Mouse (Mus musculus): ENCODE data around the gene Prr5. TPM values are rescaled to one million over a fixed set of nuclear protein-coding genes. Genes with fewer than 3 reads are reported as not detected.
A peak's percentile ranks its signal among the peaks of the same experiment; 100 is the strongest.

Gene Prr5
- polyA plus RNA-seq (2014; fragmentation: Nextera tagmentation; extraction: Ambion mirVana), result 18.0 and 19.9 TPM in 2 replicates

GRCm38 (mm10) chr15:84668938-84669747, at the start of gene Prr5:
TSS of gene Prr5 (plus strand) at chr15:84669620.
- no peak for ATAC-seq (replicated peaks; ENCODE audit: insufficient number of reproducible peaks, low FRiP score, low TSS enrichment)
- H3K9ac ChIP-seq (ENCODE audit: low read depth, low read length), result no peak within 1 kb of the TSS
- H3K9me3 ChIP-seq (replicated peaks; ENCODE audit: control insufficient read depth, low read length), result no peaks in the 10 kb centered on the region
- H3K4me3 ChIP-seq (ENCODE audit: low read depth, low read length), result no peak within 1 kb of the TSS
- H3K27me3 ChIP-seq (ENCODE audit: control insufficient read depth, insufficient read depth, low read length), result peaks cover 3% of the 10 kb centered on the region
- H3K36me3 ChIP-seq (ENCODE audit: control insufficient read depth, insufficient read depth, low read length), result no peaks in the 10 kb centered on the region
- peaks cover 11% of the 10 kb centered on the region for H3K4me1 ChIP-seq (ENCODE audit: control insufficient read depth, insufficient read depth, low read length)
- no peak within 1 kb of the TSS for H3K27ac ChIP-seq (ENCODE audit: low read depth, low read length)
- WGBS (ENCODE audit: insufficient replicate concordance), result 65% methylated on average over 14 of the region's 14 CpGs
- no peak within 1 kb of the TSS for H3K4me2 ChIP-seq

- peaks cover 30% of the 10 kb centered on the region for H3K27me3 ChIP-seq (ENCODE audit: control insufficient read depth, insufficient read depth, low read length)
- ATAC-seq (replicated peaks; ENCODE audit: insufficient number of reproducible peaks, low FRiP score, low TSS enrichment), result no peak
Observed at GRCm38 (mm10) chr15:84620028-84620427, 49.4 kb upstream of the Prr5 start.

GRCm38 (mm10) chr15:84621722-84622428, 47.5 kb upstream of the Prr5 start:
- H3K4me1 ChIP-seq (ENCODE audit: control insufficient read depth, insufficient read depth, low read length), result peaks cover 11% of the 10 kb centered on the region
- no peak for ATAC-seq (replicated peaks; ENCODE audit: insufficient number of reproducible peaks, low FRiP score, low TSS enrichment)
- H3K9me3 ChIP-seq (replicated peaks; ENCODE audit: control insufficient read depth, low read length), result no peaks in the 10 kb centered on the region; the same call in 1 of the 2 replicates
- no peak overlapping the region for H3K4me2 ChIP-seq
- peaks cover 21% of the 10 kb centered on the region for H3K27me3 ChIP-seq (ENCODE audit: control insufficient read depth, insufficient read depth, low read length)
- H3K4me3 ChIP-seq (ENCODE audit: low read depth, low read length), result no peak overlapping the region
- WGBS (ENCODE audit: insufficient replicate concordance), result 26% methylated on average over 14 of the region's 14 CpGs
- no peak overlapping the region for H3K27ac ChIP-seq (ENCODE audit: low read depth, low read length)
- H3K9ac ChIP-seq (ENCODE audit: low read depth, low read length), result no peak overlapping the region
- no peaks in the 10 kb centered on the region for H3K36me3 ChIP-seq (ENCODE audit: control insufficient read depth, insufficient read depth, low read length)

More at GRCm38 (mm10) chr15:84620028-84620427, 49.4 kb upstream of the Prr5 start:
- Histone ChIP-seq H3K36me3 (ENCODE audit: control insufficient read depth, insufficient read depth, low read length) (no peaks in the 10 kb centered on the region), H3K9ac (ENCODE audit: low read depth, low read length) (no peak overlapping the region), H3K4me1 (ENCODE audit: control insufficient read depth, insufficient read depth, low read length) (peaks cover 4% of the 10 kb centered on the region), H3K9me3 (replicated peaks; ENCODE audit: control insufficient read depth, low read length) (no peaks in the 10 kb centered on the region; the same call in 1 of the 2 replicates), H3K4me3 (ENCODE audit: low read depth, low read length) (no peak overlapping the region), H3K27ac (ENCODE audit: low read depth, low read length) (no peak overlapping the region), H3K4me2 (no peak overlapping the region)
- 65% methylated on average over 3 of the region's 3 CpGs for WGBS (ENCODE audit: insufficient replicate concordance)

GRCm38 (mm10) chr15:84624870-84625269, 44.5 kb upstream of the Prr5 start:
- 44% methylated on average over 9 of the region's 9 CpGs for WGBS (ENCODE audit: insufficient replicate concordance)
- H3K9ac ChIP-seq (ENCODE audit: low read depth, low read length), result no peak overlapping the region
- no peak overlapping the region for H3K4me2 ChIP-seq
- H3K27ac ChIP-seq (ENCODE audit: low read depth, low read length), result no peak overlapping the region
- H3K4me1 ChIP-seq (ENCODE audit: control insufficient read depth, insufficient read depth, low read length), result peaks cover 11% of the 10 kb centered on the region
- H3K9me3 ChIP-seq (replicated peaks; ENCODE audit: control insufficient read depth, low read length), result no peaks in the 10 kb centered on the region
- no peak for ATAC-seq (replicated peaks; ENCODE audit: insufficient number of reproducible peaks, low FRiP score, low TSS enrichment)
- H3K36me3 ChIP-seq (ENCODE audit: control insufficient read depth, insufficient read depth, low read length), result no peaks in the 10 kb centered on the region
- H3K4me3 ChIP-seq (ENCODE audit: low read depth, low read length), result no peak overlapping the region
- peaks cover 25% of the 10 kb centered on the region for H3K27me3 ChIP-seq (ENCODE audit: control insufficient read depth, insufficient read depth, low read length)

GRCm38 (mm10) chr15:84625712-84626414, 43.6 kb upstream of the Prr5 start:
- H3K36me3 ChIP-seq (ENCODE audit: control insufficient read depth, insufficient read depth, low read length), result no peaks in the 10 kb centered on the region
- no peaks in the 10 kb centered on the region for H3K9me3 ChIP-seq (replicated peaks; ENCODE audit: control insufficient read depth, low read length)
- ATAC-seq (replicated peaks; ENCODE audit: insufficient number of reproducible peaks, low FRiP score, low TSS enrichment), result peak; percentile 41; the same call in 1 of the 2 replicates
- WGBS (ENCODE audit: insufficient replicate concordance), result 42% methylated on average over 6 of the region's 6 CpGs
- H3K4me1 ChIP-seq (ENCODE audit: control insufficient read depth, insufficient read depth, low read length), result peaks cover 11% of the 10 kb centered on the region
- no peak overlapping the region for H3K4me2 ChIP-seq
- H3K9ac ChIP-seq (ENCODE audit: low read depth, low read length), result no peak overlapping the region
- H3K27me3 ChIP-seq (ENCODE audit: control insufficient read depth, insufficient read depth, low read length), result peaks cover 25% of the 10 kb centered on the region
- H3K4me3 ChIP-seq (ENCODE audit: low read depth, low read length), result no peak overlapping the region
- H3K27ac ChIP-seq (ENCODE audit: low read depth, low read length), result no peak overlapping the region

GRCm38 (mm10) chr15:84627308-84627707, 42.1 kb upstream of the Prr5 start:
- no peak overlapping the region for H3K4me2 ChIP-seq
- ATAC-seq (replicated peaks; ENCODE audit: insufficient number of reproducible peaks, low FRiP score, low TSS enrichment), result no peak
- H3K36me3 ChIP-seq (ENCODE audit: control insufficient read depth, insufficient read depth, low read length), result no peaks in the 10 kb centered on the region
- WGBS (ENCODE audit: insufficient replicate concordance), result 74% methylated on average over 5 of the region's 5 CpGs
- no peak overlapping the region for H3K27ac ChIP-seq (ENCODE audit: low read depth, low read length)
- peaks cover 11% of the 10 kb centered on the region for H3K4me1 ChIP-seq (ENCODE audit: control insufficient read depth, insufficient read depth, low read length)
- peaks cover 15% of the 10 kb centered on the region for H3K27me3 ChIP-seq (ENCODE audit: control insufficient read depth, insufficient read depth, low read length)
- no peak overlapping the region for H3K9ac ChIP-seq (ENCODE audit: low read depth, low read length)
- no peaks in the 10 kb centered on the region for H3K9me3 ChIP-seq (replicated peaks; ENCODE audit: control insufficient read depth, low read length)
- no peak overlapping the region for H3K4me3 ChIP-seq (ENCODE audit: low read depth, low read length)

GRCm38 (mm10) chr15:84629680-84630079, 39.7 kb upstream of the Prr5 start:
- Histone ChIP-seq H3K4me3 (ENCODE audit: low read depth, low read length) (no peak overlapping the region), H3K27me3 (ENCODE audit: control insufficient read depth, insufficient read depth, low read length) (peaks cover 4% of the 10 kb centered on the region; the same call in 1 of the 2 replicates), H3K9me3 (replicated peaks; ENCODE audit: control insufficient read depth, low read length) (no peaks in the 10 kb centered on the region), H3K9ac (ENCODE audit: low read depth, low read length) (no peak overlapping the region), H3K4me2 (no peak overlapping the region), H3K4me1 (ENCODE audit: control insufficient read depth, insufficient read depth, low read length) (peaks cover 11% of the 10 kb centered on the region), H3K27ac (ENCODE audit: low read depth, low read length) (no peak overlapping the region), H3K36me3 (ENCODE audit: control insufficient read depth, insufficient read depth, low read length) (no peaks in the 10 kb centered on the region)
- peak; percentile 35; the same call in 1 of the 2 replicates for ATAC-seq (replicated peaks; ENCODE audit: insufficient number of reproducible peaks, low FRiP score, low TSS enrichment)
- WGBS (ENCODE audit: insufficient replicate concordance), result 14% methylated on average over 3 of the region's 3 CpGs

GRCm38 (mm10) chr15:84631560-84631959, 37.9 kb upstream of the Prr5 start:
- WGBS (ENCODE audit: insufficient replicate concordance), result 2% methylated on average over 7 of the region's 7 CpGs
- Histone ChIP-seq H3K27ac (ENCODE audit: low read depth, low read length) (no peak overlapping the region), H3K9me3 (replicated peaks; ENCODE audit: control insufficient read depth, low read length) (no peaks in the 10 kb centered on the region), H3K4me2 (no peak overlapping the region), H3K4me3 (ENCODE audit: low read depth, low read length) (no peak overlapping the region), H3K27me3 (ENCODE audit: control insufficient read depth, insufficient read depth, low read length) (peaks cover 4% of the 10 kb centered on the region; the same call in 1 of the 2 replicates), H3K36me3 (ENCODE audit: control insufficient read depth, insufficient read depth, low read length) (no peaks in the 10 kb centered on the region), H3K9ac (ENCODE audit: low read depth, low read length) (no peak overlapping the region), H3K4me1 (ENCODE audit: control insufficient read depth, insufficient read depth, low read length) (no peaks in the 10 kb centered on the region)
- no peak for ATAC-seq (replicated peaks; ENCODE audit: insufficient number of reproducible peaks, low FRiP score, low TSS enrichment)
